Mouse (Mus musculus) hematopoietic stem cell, adult 5-6 weeks (primary cell): ENCODE measurements around the gene Ispd. TPM values are rescaled to one million over a fixed set of nuclear protein-coding genes. Genes with fewer than 3 reads are reported as not detected.
A peak's percentile ranks its signal among the peaks of the same experiment; 100 is the strongest.

Source experiments
- ATAC-seq, 2 experiments: fragments of 125-278 bp in 1 of 2; replicated peaks in 1 of 2; 2 replicates each; pipeline ENCODE4 v1.8.0; 2016 to 2017; ENCODE audit warnings: inconsistent platforms in 2 of 2, mild to moderate bottlenecking in 2 of 2, moderate number of reproducible peaks in 2 of 2, low read depth in 1 of 2, moderate TSS enrichment in 1 of 2; ENCODE audit not compliant: low FRiP score in 2 of 2, poor library complexity in 2 of 2, severe bottlenecking in 2 of 2, insufficient read depth in 1 of 2, low TSS enrichment in 1 of 2
- total RNA-seq: library from RNA; stranded (forward); fragments of 172-1452, 232-1000 nt; gene quantifications from 2 replicates; pipeline ENCODE4 v1.2.3, GENCODE M21; 2017

Gene Ispd
- total RNA-seq, 1 experiment from 2014 or later = 7.4 TPM

DNA sequence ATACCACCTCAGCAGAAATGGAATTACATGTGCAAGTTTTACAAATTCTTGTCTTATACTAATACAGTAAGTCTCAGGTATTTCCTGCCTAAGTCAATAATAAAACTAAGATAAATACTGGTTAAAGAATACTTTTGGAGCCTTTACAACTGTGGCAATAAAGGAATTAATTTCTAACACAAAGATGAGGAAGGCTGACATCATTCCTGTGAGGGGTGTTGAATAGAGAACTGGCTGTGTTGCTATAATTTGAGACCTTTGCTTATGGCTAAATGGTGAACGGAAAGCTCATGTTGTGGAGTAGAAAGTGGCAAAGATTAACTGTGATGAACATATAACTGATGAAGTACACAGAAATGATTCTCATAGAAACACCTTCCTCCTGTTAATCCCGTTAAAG, 149.7 kb downstream of the Ispd start:
- no peak for ATAC-seq

DNA sequence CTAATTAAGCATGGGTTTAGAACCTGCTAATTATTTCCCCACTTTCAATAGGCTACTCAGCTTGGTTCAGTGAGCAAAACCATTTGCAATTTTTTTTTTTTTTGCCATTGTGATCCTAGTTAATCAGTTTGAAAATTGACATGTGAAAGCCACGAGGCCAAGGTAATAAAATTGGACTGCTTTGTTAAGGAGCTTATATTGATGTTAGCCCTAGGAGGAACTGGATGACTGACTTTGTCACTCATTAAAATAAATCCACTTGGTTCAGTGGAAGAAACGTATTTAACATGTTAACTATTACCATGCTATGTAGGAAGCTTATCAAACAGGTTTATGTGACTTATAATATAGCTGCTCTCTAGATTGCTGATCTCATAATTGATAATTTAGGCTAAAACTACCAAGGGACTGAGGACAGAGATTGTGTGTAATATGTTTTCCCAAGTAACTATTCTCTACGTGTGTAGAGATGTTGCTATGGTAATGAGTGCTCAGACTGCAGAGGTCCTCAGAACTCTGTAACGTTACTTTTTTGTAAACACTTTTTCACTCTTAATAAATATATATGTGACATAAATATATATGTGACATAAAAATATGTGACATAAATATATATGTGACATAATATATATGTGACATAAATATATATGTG, 150.3 kb downstream of the Ispd start:
- ATAC-seq = no peak

DNA sequence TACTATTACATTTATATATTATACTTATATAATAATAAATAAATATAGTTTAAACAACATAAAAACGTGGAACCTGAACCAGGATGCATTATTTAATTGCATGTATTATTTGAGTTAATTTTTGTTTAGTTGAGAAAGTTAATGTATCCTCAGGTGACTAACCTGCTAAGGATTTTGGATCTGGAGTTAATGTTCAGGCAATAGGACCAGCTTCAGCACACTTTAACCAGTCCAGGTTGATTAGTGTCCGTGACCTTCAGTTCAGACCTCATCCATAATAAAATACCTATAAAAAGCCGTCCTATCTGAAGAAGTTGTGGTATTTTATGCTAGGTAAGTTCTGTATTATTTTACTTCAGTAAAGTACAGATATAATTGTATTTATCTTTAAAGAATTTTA, 151.3 kb downstream of the Ispd start:
- no peak for ATAC-seq

DNA sequence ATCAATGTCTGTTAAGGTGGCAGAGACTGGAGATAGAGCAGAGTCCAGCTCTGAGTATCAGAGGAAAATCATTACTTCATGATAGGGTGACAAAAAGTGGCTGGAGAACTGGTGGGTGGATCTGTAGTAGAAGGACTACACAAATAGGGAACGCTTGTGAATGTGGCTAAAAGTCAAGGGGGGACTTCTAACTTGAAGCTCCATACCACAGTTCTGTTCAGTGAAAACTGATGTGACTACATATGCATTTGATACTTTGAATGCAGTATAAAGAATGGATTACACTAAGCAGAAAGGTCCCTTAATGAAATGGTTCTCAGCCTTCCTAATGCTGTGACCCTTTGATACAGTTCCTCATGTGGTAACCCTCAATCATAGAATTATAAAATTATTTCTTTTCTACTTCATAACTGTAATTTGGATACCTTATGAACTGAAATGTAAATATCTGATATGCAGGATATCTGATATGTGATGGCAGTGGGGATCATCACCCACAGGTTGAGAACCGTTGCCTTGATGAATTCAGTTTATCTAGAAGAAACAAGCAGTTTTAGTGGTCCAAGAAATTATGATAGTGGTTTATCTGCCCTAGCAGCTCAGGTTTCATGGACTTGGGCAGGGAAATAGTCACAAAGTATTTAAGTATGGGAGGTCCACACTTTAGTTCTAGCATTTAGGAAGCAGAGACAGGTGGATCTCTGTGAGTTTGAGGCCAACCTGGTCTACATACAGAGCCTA, 152.1 kb downstream of the Ispd start:
- no peak for ATAC-seq

DNA sequence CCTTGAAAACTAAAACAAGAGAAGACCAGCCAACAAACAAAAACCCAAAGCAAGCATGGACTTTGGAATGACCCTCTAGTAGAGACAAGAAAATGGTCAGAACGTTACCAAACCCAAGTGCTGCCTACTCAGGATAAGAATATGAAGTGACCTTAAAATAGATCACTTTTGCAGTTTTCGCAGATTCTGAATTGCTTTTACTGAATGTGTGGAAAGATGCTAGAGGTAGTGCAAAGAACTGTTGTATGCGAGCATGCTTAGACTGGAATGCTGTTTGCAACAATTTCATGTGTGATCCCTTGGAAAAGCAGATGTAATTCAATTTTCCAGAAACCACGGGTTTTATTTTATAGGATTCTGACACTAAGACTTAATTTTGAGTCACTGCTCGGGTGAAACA, 153.3 kb downstream of the Ispd start:
- ATAC-seq = no peak

DNA sequence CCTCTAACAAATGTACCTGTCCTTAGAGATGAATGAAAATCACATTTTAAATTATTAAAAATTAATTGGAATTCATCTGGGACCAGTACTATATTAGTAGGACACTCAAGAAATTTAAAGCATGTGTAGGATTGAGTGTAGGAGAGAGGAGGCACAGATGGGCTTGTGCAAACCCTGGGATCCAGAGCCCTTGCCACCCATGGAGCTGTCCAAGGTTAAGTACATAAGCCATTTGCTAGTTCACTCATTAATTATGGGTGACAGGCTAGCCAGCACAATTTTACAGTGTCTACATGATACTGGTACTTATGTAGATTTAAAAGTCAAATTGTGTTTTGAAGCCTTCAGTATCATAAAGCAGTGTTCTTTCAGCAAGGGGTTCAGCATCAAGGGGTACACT, 164.1 kb downstream of the Ispd start:
- ATAC-seq = no peak

DNA sequence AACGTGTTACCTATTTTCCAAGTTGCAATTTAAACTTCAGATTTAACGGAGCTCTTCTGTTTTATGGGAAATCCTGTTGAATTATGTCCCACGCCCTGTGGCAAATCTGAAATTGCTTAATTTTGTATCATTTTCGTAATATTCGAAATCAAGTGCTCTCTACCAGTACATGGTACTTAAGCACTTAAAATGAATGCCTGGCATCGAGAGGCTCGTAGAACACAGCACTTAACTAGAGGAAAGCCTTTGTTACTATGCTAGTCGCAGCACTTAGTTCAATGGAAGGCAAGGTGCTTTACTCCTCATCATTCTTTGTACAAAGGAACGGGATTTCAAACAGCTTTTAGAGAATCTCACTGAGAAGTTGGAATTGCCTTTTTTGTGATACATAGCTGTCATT, 168.2 kb downstream of the Ispd start:
- no peak for ATAC-seq

DNA sequence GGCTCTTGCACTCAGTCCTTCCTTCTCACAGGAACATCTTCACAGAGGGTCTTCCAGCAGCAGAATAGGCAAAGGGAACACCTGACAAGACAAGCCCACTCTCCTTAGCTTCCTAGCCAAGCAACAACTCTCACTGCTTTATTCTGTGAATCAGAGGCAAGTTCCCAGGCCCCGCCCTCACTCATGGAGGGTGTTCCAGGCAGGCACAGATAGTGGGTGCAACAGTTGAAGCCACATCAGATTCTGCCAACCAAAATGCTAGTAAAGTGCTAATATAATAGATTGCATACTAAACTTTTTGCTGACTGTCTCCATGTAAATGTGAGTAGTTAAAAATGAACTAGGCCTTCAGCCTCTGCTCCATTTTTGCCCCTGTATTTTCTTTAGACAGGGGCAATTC, 173.4 kb downstream of the Ispd start:
- ATAC-seq = no peak

DNA sequence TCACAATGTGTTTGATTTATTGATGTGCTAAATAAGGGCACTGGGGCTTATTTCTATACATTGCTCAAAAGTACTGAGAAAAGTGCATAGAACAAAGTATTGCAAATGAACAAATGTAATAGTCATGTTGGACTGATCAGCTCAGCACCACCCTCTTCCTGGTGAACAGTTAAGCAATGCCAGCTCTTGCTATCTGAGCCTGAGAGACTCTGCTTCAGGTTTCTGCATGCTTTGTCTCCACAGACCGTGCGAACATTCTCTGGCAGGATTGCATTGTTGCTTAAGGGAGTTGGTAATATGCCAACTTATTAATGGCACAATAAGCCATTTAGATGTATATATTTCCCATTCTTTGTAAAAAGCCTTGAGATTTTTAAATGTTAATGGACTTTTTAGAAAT, 182.9 kb downstream of the Ispd start:
- no peak for ATAC-seq

DNA sequence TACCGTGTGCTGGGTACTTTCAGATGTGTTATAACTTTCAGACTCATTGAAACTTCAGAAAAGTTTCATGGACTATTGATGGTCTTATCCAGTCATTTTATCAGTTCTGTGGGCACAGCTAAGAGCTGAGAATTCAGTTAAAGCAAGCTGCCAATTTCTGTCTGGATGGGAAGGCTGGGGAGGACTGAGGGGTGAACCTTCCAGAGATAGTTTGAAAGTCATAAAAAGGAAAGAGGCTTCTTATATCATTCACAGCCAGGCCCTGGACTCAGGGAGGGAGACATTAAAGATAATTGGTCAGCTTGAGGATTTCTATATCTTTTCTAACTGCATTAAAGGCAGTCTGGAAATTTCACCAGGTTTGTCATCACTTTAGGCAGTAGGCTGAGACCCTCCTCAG, 185.7 kb downstream of the Ispd start:
- ATAC-seq = no peak

DNA sequence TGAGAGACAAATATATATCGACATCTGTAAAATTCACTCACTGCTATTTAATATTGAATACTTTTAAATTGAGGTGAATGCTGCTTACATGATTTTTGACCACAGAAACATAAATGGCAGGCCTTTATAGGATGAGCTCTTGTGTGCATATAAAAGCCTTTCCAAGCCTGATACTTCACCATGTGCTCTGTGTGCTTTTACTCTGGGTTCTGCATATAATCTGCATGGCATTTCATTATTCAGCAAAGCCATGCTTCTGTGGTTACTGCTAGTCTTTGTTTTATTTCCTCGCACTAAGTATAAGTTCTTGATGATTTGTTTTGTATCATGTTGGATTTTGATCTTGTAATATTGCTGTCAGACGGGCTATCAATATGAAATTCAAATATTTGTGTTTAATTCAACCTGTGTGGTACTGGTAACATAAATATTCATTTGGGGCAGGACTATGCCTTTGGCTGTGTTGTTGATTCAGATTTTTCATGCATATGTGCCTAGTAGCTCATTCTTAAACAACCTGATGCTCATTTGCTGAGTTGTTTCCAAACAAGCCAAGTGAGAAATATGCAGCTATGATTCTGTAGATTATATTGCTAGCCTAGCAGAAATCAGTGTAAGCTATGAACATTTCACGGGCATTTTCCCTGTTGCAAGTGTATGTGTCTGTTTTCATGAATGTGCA, 189.3 kb downstream of the Ispd start:
- no peak for ATAC-seq

DNA sequence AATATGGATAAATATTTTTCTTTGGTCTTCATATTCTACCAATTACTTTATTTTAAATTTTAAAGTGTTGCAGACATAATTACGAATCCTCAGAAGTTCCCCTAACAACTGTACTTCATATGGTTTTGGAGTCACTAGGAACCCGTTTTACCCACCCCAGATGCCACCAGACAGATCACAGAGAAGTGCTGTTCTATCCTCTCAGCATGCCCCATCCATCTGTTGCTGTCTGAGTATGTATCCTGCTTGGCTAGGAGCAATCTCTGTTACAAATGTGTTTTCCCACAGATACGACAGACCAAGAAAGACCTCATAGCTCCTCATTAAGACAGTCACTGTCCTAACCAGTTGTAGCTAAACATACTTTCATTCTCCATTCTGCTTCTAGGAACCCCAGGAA, 203.6 kb downstream of the Ispd start:
- ATAC-seq = no peak

DNA sequence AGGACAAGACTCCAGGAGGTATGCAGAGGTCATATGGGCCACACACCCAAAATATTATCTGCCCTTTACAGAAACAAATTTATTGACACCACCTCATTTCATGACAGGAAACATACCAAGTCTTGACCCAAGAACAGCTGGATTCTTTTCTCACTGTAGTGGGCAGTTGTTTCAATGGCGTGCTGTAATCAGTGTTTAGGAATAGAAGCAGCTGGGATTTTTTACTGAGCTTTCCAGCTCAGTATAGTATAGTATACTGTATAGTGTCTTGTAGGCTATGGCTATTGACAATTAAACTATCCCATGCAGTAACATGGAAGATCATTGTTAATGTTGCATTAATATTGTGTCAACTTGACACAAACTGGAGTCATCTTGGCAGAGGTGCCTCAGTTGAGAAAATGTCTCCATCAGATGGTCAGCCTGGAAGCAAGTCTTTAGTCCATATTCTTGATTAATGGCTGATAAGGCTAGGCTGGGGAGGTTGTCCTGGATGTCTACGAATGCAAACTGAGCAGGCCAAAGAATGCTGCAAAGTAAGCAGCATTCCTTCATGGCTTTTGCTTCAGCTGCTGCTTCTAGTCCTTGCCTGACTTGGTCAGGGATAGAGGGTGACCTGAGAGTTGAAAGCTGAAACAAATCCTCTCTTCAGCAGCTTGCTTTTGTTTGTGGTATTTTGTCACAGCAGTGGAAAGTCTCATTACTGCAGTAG, 216.4 kb downstream of the Ispd start:
- ATAC-seq = no peak

DNA sequence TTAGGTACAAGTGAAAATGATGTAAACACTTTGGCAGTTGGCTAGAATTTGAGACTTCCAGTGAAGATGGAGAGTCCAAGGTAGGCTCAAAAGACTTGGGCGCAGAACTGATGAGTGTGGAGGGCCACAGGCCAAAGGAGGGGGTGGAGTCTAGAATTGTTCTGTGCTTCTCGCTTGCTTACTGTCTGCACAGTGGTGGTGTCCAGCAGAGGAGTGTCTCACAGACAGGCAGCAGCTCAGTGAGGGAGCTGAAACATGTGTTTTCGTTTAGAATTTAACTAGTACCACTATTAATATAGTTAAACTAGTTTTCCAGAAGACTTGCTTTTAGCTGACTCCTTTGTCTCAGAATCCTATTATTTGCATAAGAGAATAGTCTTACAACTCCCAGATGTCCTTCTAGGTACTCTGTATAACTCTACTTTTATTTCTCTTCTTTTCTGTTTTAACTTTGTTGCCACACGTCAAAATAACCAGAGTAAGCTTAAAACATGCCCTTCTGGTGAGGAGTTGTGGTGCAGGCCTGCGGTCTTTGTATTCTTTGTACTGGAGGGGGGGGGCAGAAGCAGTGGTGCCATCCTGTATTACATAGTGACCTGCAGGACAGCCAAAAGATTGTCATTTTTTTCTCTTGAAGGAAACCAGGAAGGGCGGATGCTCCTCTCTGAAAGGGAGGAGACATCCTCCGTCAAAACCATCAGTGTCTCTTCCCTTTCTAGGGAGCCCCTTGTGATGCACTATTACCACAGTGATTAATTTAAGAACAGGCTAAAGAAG, 240.9 kb downstream of the Ispd start:
- no peak for ATAC-seq

DNA sequence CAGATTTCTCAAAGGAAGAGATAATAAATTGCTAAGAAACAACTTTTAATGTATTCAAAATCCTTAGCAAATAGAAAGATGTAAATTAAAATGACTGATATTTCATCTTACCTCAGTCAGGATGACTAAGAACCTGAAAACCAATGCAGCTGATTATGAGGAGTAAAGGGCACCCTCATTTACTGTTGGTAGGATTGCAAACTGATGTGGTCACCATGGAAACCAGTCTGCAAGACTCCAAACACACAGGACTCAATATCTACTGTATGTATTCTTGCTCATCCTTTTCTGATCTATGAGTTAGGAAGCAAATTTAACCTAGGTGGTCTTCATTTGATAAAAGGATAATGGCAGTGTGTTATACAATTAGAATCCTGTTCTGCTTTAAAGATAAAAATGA, 246.0 kb downstream of the Ispd start:
- ATAC-seq = no peak

DNA sequence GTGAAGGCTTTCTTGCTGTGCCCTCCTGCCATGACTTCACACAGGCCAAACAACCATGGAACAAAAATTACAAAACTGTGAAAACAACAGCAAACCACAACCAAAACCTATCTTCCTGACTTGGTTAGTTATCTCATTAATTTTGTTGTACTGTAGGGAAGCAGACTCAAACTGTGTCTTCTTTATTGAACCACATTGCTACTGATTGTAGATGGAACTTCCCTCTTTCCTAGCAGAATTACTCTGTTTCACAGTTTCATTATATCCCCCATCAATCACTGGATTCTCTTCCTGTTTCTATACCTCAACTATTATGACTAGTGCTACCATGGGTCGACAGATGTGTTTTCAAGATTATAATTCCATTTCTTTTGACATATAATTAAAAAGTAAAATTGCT, 251.2 kb downstream of the Ispd start:
- peak; percentile 27 to 36; a peak in 3 of 4 replicates for ATAC-seq

DNA sequence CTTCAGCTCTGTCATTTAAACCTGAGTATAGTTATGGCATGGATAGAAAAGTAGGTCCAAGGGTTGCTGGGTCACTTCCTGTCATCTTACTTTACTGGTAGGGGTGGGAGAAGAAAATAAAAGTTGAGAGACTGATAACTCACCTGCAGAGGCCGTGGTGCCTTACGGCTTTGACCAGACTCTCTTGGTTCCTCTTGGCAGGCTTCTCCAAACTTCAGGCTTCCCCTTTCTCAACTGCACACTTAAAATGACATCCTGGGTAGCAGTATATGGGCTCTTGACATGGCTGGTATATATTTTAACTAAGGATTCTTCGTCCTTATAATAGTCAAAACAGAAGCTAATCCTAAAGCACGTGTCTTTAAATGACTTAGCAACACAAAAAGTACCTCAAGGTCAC, 266.3 kb downstream of the Ispd start:
- ATAC-seq = peak; percentile 60 to 65; a peak in 2 of 4 replicates
